Mouse (Mus musculus) lung, postnatal 36 days (tissue): Measurements from ENCODE around the gene Tyms.
"Not testable (repeated sequence)": the region's sequence is repeated elsewhere in the genome, so short reads cannot be mapped to it uniquely, and the experiment has no call there.

Source experiments
- DNase-seq: peaks from one replicate; pipeline ENCODE4 v3.0.0; 2022; ENCODE audit warnings: mixed read lengths

Gene Tyms

GRCm38 (mm10) chr5:30098260-30098659 lies 24.8 kb upstream of the Tyms start:
- no peak for DNase-seq

GRCm38 (mm10) chr5:30095731-30096130 lies 22.3 kb upstream of the Tyms start:
- DNase-seq: no peak

- no peak for DNase-seq
Measured at GRCm38 (mm10) chr5:30094399-30094798, 21.0 kb upstream of the Tyms start.

GRCm38 (mm10) chr5:30092701-30093100 lies 19.3 kb upstream of the Tyms start:
- no peak for DNase-seq

DNA sequence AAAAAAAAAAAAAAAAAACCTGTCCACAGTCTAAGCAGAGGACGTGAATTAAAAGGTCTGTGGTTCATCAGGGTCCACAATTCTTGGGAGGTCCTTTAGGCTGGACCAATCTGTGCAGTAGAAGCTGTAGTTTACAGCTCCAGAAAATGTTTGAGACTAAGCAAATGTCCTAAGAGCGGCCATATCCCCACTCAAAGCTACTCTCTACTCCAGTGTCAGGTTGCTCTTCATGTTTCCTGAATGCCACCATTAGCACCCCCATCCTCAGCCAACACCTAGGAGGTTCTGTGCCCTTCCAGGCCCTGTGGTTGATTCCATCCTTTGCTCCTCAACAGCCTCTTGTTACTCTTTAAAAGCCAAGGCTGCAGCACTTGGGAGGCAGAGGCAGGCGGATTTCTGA lies 1.0 kb downstream of the Tyms start:
- no peak for DNase-seq

DNA sequence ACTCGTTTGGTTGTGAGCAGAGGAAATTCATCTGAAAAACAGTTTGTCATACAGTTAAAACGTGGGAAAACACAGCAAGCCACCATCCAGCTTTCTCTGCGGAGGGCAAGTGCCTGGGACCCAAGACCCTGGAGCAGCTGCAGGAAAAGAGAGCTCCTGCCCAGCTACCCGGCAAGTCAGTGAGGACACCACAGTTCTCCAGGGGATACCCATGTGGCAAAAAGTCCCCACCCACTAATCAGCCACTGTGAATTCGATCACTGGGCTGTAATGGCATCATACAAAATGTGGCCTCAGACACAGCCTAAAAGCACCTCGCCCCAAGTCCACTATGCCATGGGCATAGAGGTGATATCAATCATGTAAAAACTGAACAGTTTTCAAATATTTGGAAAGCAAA lies 1.7 kb downstream of the Tyms start:
- DNase-seq: no peak

DNA sequence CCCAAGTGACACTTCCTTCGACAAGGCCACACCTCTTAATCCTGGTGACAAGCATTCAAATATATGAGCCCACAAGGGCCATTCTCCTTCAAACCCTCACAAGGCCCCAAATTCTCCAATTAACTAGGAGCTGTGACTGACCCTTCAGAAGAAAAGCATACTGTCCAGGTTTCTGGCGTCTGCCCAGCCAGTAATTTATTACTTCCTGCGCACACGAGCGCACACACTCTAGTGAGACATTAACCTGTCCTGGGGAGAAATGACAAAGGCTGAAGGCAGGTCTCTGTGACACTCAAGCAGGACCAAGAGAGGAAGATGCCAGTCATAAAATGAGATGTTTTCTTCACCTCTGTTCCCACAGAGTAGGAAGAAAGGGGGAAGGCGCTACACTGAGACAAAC lies 5.7 kb downstream of the Tyms start:
- no peak for DNase-seq

DNA sequence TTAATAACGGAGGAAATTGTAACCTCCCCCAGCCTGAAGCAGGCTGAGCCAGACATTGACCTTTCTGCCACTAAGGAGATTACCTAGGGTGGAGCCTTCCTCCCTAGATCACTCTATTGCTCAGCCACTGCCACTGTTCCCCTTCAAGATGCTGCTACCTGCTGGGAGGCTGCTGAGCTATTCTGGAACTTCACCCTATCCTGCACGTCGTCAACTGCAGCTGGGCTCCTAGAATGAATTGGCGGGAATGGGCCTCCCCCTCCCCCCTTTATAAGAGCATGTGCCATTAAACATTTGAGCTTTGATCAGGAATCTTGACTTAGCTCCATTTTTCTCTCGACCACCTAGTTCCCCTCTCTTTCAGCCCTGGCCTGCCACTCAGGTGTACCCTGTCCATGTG lies 13.8 kb downstream of the Tyms start:
- DNase-seq: not testable (repeated sequence)

- DNase-seq: no peak
Measured at GRCm38 (mm10) chr5:30058216-30058731, 15.1 kb downstream of the Tyms start.

DNA sequence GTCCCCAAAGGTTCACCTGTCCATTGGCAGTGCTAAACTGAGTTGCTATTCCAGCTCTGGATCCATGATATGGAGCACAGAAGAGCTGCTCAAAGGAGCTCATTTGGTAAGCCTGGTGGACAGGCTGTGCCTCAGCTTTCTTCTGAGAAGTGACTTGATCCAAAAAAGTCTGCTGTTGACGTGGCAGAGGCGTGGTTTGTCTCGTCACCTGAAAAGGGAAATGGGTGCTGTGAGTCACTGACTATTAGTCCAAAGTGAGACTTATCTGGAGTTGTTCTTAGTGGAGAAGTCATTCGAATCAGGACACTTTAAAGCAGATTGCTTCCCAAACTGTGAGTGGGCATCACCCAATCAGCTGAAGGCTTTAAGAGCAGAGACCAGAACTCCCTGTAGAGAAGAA lies 33.6 kb downstream of the Tyms start:
- DNase-seq: peak; percentile 10

- DNase-seq: not testable (repeated sequence)
Measured at GRCm38 (mm10) chr5:30039324-30039723, 34.1 kb downstream of the Tyms start.

DNA sequence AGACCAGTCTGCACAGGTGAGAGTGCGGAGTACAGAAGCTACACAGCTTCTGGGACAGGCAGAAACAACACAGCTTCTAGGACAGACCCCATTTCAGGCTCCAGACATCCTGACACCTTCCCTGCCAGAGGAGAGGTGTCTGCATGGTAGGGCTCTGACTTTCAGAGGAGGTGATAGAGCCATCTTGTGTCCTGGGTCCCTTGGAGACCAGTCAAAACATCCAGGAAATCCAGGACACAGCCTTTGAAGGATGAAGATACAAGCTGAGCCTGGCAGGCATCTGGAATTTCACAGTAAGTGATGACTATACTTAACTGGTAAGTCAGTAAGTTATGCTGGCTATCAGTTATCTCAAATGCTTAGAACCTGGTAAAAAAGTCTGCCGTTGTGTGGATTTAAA lies 36.3 kb downstream of the Tyms start:
- DNase-seq: not testable (repeated sequence)

DNA sequence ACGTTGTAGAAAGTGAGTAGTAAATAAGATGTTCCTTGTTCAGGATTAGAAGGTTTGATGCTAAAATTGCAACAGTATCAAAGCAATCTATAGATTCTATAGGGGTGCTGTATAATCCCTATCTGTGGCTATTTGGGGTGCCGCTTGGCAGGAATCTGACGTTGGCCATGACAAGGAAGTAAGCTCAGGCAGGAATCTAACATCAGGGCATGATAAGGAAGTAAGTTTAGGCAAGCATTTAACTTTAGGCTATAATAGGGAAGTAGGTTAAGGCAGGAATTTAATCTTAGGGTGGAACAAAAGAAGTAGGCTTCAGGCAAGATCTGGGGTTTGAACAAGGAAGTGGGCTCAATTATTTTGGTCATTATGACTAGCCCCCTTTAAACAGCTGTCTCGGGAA lies 37.6 kb downstream of the Tyms start:
- DNase-seq: not testable (repeated sequence)

DNA sequence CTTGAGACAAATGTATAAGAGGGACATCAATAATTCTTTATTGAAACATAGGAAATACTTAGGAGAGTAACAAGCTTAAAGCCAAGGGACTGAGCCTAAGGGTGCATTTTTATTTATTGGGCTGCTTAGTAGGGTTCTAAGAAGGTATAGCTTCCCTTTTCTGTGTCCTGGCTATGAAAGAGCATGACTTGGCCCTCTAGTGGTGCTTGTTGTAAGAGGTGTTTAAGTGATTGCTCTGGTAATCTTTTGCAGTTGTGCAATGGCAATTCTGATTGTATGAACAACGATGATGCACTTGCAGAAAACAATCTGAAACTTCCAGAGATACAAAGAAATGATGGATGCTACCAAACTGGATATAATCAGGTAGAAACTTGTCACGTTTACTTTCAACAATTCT lies 58.8 kb downstream of the Tyms start:
- peak; percentile 78 for DNase-seq

DNA sequence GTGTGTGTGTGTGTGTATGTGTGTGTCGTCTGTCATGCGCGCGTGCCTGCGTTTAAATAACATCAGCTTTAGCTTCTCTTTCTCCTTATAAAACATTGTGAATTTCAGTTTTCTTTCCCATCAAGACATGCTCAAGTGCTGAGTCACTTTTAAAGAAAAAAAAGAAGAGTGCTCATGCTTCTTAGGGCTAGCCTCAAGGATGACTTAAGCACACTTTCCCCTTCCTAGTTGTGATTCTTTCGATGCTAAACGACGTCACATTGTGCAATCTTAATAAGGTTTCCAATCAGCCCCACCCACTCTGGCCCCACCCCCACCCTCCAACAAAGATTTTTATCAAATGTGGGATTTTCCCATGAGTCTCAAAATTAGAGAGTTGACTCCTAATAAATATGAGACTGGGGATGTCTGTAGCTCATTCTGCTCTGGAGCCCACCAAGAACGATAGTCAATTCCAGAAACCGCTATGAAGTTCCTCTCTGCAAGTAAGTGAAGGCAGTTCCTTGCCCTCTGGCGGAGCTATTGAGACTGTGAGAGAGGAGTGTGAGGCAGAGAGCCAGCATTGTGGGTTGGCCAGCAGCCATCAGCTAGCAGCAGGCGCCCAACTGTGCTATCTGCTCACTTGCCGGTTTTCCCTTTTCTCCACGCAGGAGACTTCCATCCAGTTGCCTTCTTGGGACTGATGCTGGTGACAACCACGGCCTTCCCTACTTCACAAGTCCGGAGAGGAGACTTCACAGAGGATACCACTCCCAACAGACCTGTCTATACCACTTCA lies 60.5 kb downstream of the Tyms start, which contains the start of gene Il6:
Il6 (plus strand) TSS at position 389 of the 778 bp plus-strand sequence.
- DNase-seq: peak; percentile 91
